Mouse (Mus musculus) liver, embryonic 12.5 days (tissue): Measurements from ENCODE around the gene Zer1. TPM values are rescaled to one million over a fixed set of nuclear protein-coding genes. Genes with fewer than 3 reads are reported as not detected.
"Not testable (repeated sequence)": the region's sequence is repeated elsewhere in the genome, so short reads cannot be mapped to it uniquely, and the experiment has no call there.

ENCODE experiments used
- ATAC-seq: fragments of 200-750 bp; cut with Nextera tagmentation; 2 replicates; pipeline ENCODE4 v1.8.0; 2017; ENCODE audit warnings: moderate number of reproducible peaks, mild to moderate bottlenecking, moderate library complexity
- H3K27ac ChIP-seq: fragments of 300-500 bp; sonication (generic); 2 replicates; pipeline ENCODE4 v1.5.1; 2016; ENCODE audit warnings: mild to moderate bottlenecking
- H3K27me3 ChIP-seq: fragments of 300-500 bp; sonication (generic); replicated peaks from 2 replicates; pipeline ENCODE4 v1.6.1; 2016; ENCODE audit warnings: mild to moderate bottlenecking, moderate library complexity
- H3K36me3 ChIP-seq: fragments of 300-500 bp; sonication (generic); 2 replicates; pipeline ENCODE4 v1.6.1; 2016; ENCODE audit warnings: mild to moderate bottlenecking, moderate library complexity
- H3K4me1 ChIP-seq: fragments of 300-500 bp; sonication (generic); 2 replicates; pipeline ENCODE4 v1.6.1; 2016
- H3K4me2 ChIP-seq: fragments of 300-500 bp; sonication (generic); 2 replicates; pipeline ENCODE4 v1.6.1; 2016; ENCODE audit warnings: mild to moderate bottlenecking, moderate library complexity
- H3K4me3 ChIP-seq: fragments of 300-500 bp; sonication (generic); 2 replicates; pipeline ENCODE4 v1.5.1; 2016; ENCODE audit warnings: mild to moderate bottlenecking, moderate library complexity
- H3K9ac ChIP-seq: fragments of 300-500 bp; sonication (generic); 2 replicates; pipeline ENCODE4 v1.6.1; 2016; ENCODE audit warnings: mild to moderate bottlenecking, moderate library complexity
- H3K9me3 ChIP-seq: fragments of 300-500 bp; sonication (generic); replicated peaks from 2 replicates; pipeline ENCODE4 v1.6.1; 2016; ENCODE audit warnings: mild to moderate bottlenecking, moderate library complexity
- WGBS: fragments of 180-500 bp; shearing (Covaris S2); methylation state at CpG from one replicate; pipeline ENCODE4 v1.1.7; 2016; ENCODE audit not compliant: insufficient replicate concordance; 5-methylcytosine and 5-hydroxymethylcytosine counted together
- polyA plus RNA-seq: library from polyadenylated mRNA; unstranded; fragments of >200 nt; fragmentation: Nextera tagmentation; extraction: Ambion mirVana; gene quantifications from 2 replicates; pipeline ENCODE4 v1.2.1, GENCODE M21; 2016

The Zer1 gene
- 4.3 and 4.4 TPM in 2 replicates for polyA plus RNA-seq

DNA sequence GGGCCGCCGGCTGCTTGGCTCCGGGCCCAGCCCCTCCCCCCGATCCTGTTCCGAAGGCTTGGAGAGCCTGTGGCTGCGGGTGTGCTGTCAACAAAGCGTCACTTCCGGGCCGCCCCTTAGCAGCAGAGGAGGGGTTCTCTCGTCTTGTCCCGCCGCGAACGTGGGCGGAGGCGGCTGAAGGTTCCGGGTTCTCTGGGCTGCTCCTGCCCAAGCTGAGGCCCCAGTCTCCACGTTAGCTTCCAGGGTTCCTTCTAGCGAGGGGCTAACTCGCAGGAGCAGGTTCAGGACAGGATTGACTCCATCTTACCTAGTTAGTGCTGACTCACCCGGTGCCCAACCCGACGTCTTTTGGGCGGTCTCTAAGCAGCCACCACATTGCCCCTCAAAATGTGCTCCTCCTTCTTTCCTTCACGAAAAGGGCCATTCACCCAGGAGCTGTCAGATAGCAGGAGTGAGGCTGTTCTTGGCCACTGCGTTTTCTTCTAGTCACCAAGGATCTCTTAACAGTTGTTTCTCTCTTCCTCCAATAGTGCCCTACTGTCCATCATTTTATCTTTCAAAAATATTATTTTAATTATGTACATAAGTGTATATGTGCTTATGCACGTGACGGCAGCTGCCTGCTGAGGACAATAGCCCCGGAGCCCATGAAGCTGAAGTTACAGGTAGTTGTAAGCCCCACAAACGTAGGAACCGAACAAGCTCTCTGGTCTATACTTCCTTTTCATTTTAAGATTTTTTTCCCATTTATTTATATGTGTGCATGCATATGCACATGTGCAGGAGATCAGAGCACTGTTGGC is at the start of gene Zer1:
TSS of gene Zer1 (minus strand) at position 114 of the 803 bp plus-strand sequence.
- Histone ChIP-seq H3K36me3 (peaks cover 9% of the 10 kb centered on the region; the same call in 1 of the 2 replicates), H3K27me3 (no peaks in the 10 kb centered on the region), H3K4me3 (peak within 1 kb of the TSS; percentile 88), H3K4me1 (peaks cover 24% of the 10 kb centered on the region), H3K27ac (peak within 1 kb of the TSS; percentile 93), H3K9ac (peak within 1 kb of the TSS; percentile 94), H3K4me2 (peak within 1 kb of the TSS; percentile 94), H3K9me3 (no peaks in the 10 kb centered on the region)
- 11% methylated on average over 31 of the region's 31 CpGs for WGBS
- peak; percentile 97 for ATAC-seq

DNA sequence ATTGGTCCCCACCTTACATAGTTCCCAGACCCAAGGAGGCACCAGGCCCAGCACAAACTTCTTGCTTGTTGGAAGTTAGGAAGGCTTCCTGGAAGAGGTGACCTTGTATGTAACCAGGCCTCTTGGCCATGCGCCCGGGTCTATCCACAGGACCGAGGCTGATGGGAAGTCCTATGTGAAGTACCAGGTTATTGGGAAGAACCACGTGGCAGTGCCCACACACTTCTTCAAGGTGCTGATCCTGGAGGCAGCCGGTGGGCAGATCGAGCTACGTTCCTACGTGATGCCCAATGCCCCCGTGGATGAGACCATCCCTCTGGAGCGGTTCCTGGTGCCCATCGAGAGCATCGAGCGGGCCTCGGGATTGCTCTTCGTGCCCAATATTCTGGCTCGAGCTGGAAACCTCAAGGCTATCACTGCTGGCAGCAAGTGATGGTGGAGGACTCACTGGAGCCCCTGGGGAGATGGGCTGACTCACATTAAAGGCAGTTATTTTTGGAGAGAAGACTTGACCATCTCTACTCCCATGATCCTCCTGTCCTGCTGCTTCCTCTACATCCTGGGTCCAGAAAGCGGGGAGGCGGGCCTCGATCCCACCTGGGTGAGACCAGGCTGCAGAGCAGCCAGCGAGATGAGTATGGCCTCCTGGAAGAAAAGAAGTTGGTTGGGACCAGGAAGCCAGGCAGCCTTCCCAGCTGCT is 49.3 kb upstream of the Zer1 start:
- peaks cover 38% of the 10 kb centered on the region for H3K4me1 ChIP-seq
- 0 out of 2 replicates have a peak, but pooled peaks cover 4% of the 10 kb centered on the region for H3K9me3 ChIP-seq
- peaks cover 50% of the 10 kb centered on the region for H3K36me3 ChIP-seq
- H3K4me2 ChIP-seq = no peak overlapping the region
- no peaks in the 10 kb centered on the region for H3K27me3 ChIP-seq
- H3K27ac ChIP-seq = no peak overlapping the region
- WGBS = 87% methylated on average over 20 of the region's 20 CpGs
- ATAC-seq = no peak
- H3K9ac ChIP-seq = no peak overlapping the region
- H3K4me3 ChIP-seq = no peak overlapping the region

DNA sequence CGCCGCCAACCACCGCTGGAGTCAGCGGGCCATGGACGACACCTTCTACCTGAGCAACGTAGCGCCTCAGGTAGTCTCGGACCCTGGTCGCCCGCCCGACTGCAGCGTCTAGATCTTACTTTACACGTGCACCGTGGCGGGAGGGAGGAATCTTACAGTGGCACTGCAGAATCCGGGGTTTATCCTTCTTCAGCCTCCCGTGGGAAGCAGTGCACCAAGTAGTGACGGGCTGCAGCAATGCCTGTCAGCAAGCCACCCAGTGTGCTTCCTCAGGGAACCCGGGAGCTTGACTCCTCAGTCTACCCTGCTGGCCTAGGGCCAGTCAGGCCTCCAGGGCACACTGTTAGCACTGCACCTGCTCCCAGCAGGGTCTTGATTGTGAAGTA is 47.6 kb upstream of the Zer1 start:
- H3K9me3 ChIP-seq = peaks cover 9% of the 10 kb centered on the region
- H3K27me3 ChIP-seq = no peaks in the 10 kb centered on the region
- no peak for ATAC-seq
- 1% methylated on average over 19 of the region's 19 CpGs for WGBS
- peaks cover 48% of the 10 kb centered on the region for H3K36me3 ChIP-seq
- H3K4me1 ChIP-seq = peaks cover 25% of the 10 kb centered on the region
- H3K9ac ChIP-seq = peak overlapping the region; percentile 78
- peak overlapping the region; percentile 98 for H3K4me2 ChIP-seq
- peak overlapping the region; percentile 74 for H3K4me3 ChIP-seq
- peak overlapping the region; percentile 82 for H3K27ac ChIP-seq

DNA sequence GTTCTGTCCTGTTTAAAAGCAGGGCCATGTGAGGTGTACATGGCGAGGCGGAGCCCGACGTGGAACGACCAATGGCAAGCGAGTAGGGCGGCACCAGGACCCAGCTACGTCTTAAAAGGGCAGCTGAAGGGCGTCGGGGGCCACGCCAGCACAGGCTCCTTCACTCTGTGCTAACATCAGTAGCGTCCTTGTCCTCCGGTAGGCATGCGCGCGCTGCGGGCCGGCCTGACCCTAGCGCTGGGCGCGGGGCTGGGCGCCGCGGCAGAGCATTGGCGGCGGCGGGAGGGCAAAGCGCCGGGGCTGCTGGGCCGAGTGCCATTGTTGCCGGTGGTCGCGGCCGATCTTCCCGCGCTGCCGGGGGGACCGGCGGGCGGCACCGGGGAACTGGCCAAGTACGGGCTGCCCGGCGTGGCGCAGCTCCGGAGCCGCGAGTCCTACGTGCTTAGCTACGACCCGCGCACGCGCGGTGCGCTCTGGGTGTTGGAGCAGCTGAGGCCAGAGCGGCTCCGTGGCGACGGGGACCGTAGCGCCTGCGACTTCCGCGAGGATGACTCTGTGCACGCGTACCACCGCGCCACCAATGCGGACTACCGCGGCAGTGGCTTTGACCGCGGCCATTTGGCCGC is 47.1 kb upstream of the Zer1 start, which contains the start of gene Endog:
TSS of gene Endog (plus strand) at position 123 of the 626 bp plus-strand sequence.
- Histone ChIP-seq H3K9me3 (peaks cover 14% of the 10 kb centered on the region), H3K27ac (peak within 1 kb of the TSS; percentile 82), H3K36me3 (peaks cover 43% of the 10 kb centered on the region), H3K9ac (peak within 1 kb of the TSS; percentile 78), H3K4me2 (peak within 1 kb of the TSS; percentile 98), H3K4me1 (peaks cover 21% of the 10 kb centered on the region), H3K27me3 (no peaks in the 10 kb centered on the region), H3K4me3 (peak within 1 kb of the TSS; percentile 74)
- peak; percentile 91 for ATAC-seq
- 2% methylated on average over 75 of the region's 75 CpGs for WGBS

GRCm38 (mm10) chr2:30166677-30167076 is 42.3 kb upstream of the Zer1 start:
- Histone ChIP-seq H3K27ac (no peak overlapping the region), H3K4me3 (no peak overlapping the region), H3K27me3 (no peaks in the 10 kb centered on the region), H3K9ac (no peak overlapping the region), H3K4me2 (no peak overlapping the region), H3K4me1 (peaks cover 7% of the 10 kb centered on the region), H3K36me3 (no peaks in the 10 kb centered on the region), H3K9me3 (peaks cover 26% of the 10 kb centered on the region)
- WGBS = 48% methylated on average over 4 of the region's 4 CpGs
- ATAC-seq = no peak

GRCm38 (mm10) chr2:30164340-30164932 is 40.1 kb upstream of the Zer1 start:
- WGBS = 49% methylated on average over 9 of the region's 9 CpGs
- Histone ChIP-seq H3K27ac (no peak overlapping the region), H3K27me3 (no peaks in the 10 kb centered on the region), H3K4me1 (no peaks in the 10 kb centered on the region), H3K4me3 (no peak overlapping the region), H3K9me3 (peaks cover 26% of the 10 kb centered on the region), H3K36me3 (no peaks in the 10 kb centered on the region), H3K4me2 (no peak overlapping the region), H3K9ac (no peak overlapping the region)
- ATAC-seq = no peak

- Histone ChIP-seq H3K4me2 (no peak overlapping the region), H3K27me3 (no peaks in the 10 kb centered on the region), H3K4me3 (no peak overlapping the region), H3K36me3 (no peaks in the 10 kb centered on the region), H3K27ac (no peak overlapping the region), H3K9me3 (peaks cover 19% of the 10 kb centered on the region), H3K4me1 (no peaks in the 10 kb centered on the region), H3K9ac (no peak overlapping the region)
- ATAC-seq = no peak
Measured at GRCm38 (mm10) chr2:30161809-30162208, 37.4 kb upstream of the Zer1 start.

- not testable (repeated sequence) for H3K4me3 ChIP-seq, H3K9me3 ChIP-seq, H3K9ac ChIP-seq, H3K4me1 ChIP-seq, H3K27me3 ChIP-seq, ATAC-seq, H3K36me3 ChIP-seq, H3K27ac ChIP-seq, H3K4me2 ChIP-seq
- 71% methylated on average over 9 of the region's 10 CpGs for WGBS
Measured at GRCm38 (mm10) chr2:30159871-30160270, 35.5 kb upstream of the Zer1 start.

- 85% methylated on average over 8 of the region's 8 CpGs for WGBS
Measured at GRCm38 (mm10) chr2:30152616-30153015, 28.2 kb upstream of the Zer1 start.

GRCm38 (mm10) chr2:30151840-30152239 is 27.5 kb upstream of the Zer1 start:
- no peak overlapping the region for H3K27ac ChIP-seq
- ATAC-seq = no peak
- H3K4me2 ChIP-seq = no peak overlapping the region
- no peaks in the 10 kb centered on the region for H3K4me1 ChIP-seq
- H3K4me3 ChIP-seq = no peak overlapping the region
- H3K27me3 ChIP-seq = no peaks in the 10 kb centered on the region
- 80% methylated on average over 11 of the region's 11 CpGs for WGBS
- H3K9me3 ChIP-seq = no peaks in the 10 kb centered on the region
- peaks cover 46% of the 10 kb centered on the region for H3K36me3 ChIP-seq
- no peak overlapping the region for H3K9ac ChIP-seq

More at GRCm38 (mm10) chr2:30152616-30153015, 28.2 kb upstream of the Zer1 start:
- H3K4me2 ChIP-seq = no peak overlapping the region
- H3K27me3 ChIP-seq = no peaks in the 10 kb centered on the region
- no peak overlapping the region for H3K4me3 ChIP-seq
- H3K9ac ChIP-seq = no peak overlapping the region
- H3K27ac ChIP-seq = no peak overlapping the region
- H3K36me3 ChIP-seq = peaks cover 38% of the 10 kb centered on the region
- no peaks in the 10 kb centered on the region for H3K4me1 ChIP-seq
- no peak for ATAC-seq
- no peaks in the 10 kb centered on the region for H3K9me3 ChIP-seq

- H3K9me3 ChIP-seq = no peaks in the 10 kb centered on the region
- WGBS = 86% methylated on average over 4 of the region's 4 CpGs
- no peaks in the 10 kb centered on the region for H3K27me3 ChIP-seq
- H3K4me2 ChIP-seq = no peak overlapping the region
- no peaks in the 10 kb centered on the region for H3K4me1 ChIP-seq
- peaks cover 85% of the 10 kb centered on the region for H3K36me3 ChIP-seq
- no peak for ATAC-seq
- no peak overlapping the region for H3K9ac ChIP-seq
- H3K4me3 ChIP-seq = no peak overlapping the region
- no peak overlapping the region for H3K27ac ChIP-seq
Measured at GRCm38 (mm10) chr2:30147466-30147865, 23.1 kb upstream of the Zer1 start.
